Mouse (Mus musculus): ENCODE measurements around the gene Trio.

The Trio gene

DNA sequence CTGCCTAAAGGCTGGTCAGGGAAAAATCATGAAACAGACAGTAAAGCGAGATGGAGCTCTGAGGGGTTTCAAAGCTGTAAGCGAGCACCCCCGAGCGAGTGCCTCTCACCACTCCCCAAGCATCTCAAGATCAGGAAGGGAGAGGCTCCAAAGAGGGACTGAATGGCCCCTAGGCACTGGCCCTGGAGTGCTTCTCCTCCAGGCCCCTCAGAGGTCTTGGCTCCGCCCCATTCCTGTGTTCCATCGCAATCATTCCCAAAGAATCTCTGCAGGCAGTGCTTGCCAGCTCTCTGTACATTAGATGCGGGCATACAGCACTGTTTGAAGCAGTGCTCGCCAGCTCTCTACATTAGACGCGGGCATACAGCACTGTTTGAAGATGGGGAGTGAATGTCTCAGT lies 219.4 kb downstream of the Trio start:
- no peak for DNase-seq (ENCODE audit: extremely low read depth, low read depth, low spot score)

- no peak for DNase-seq (ENCODE audit: extremely low read depth, low read depth, low spot score)
These were observed 220.0 kb downstream of the Trio start for GRCm38 (mm10) chr15:27805654-27806053.

- no peak for DNase-seq (ENCODE audit: extremely low read depth, low read depth, low spot score)
These were observed 221.2 kb downstream of the Trio start for GRCm38 (mm10) chr15:27804447-27804846.

DNA sequence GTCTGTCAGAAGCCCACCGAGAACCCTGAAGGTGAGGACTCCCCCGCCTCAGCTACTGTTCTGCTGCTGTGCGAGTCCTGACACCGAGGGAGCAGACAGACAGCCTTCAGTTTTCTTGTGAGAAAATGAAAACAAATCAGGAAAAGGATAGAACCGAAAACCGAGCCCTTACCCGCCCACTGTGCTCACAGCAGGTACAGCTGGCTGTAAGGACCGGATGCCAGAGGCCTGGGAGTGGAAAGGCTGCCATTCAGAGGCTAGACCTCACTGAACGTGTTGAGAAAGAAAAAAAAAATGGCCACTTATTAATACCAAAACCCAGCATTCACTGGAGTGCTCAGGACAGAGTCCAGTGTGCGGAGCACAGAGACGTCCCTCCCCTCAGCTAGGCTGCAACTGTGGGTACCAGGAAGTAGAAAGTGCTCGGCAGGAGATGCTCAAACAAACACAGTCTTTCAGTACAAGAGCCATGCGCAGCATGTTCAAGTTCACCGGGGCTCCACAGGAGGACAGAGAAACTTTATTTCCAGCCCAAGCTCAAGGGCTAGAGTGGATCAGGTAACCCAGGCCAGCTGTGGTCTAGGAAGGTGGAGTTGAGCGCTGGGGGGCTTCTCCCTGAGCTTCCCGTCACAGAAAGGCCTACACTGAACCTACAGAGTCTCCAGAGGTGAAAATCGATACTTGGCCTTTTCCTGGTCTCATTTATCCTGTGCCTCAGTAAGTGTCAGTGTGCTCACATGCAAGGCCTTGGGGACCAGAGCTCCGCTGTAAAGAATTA lies 221.9 kb downstream of the Trio start:
- no peak for DNase-seq (ENCODE audit: extremely low read depth, low read depth, low spot score)

DNA sequence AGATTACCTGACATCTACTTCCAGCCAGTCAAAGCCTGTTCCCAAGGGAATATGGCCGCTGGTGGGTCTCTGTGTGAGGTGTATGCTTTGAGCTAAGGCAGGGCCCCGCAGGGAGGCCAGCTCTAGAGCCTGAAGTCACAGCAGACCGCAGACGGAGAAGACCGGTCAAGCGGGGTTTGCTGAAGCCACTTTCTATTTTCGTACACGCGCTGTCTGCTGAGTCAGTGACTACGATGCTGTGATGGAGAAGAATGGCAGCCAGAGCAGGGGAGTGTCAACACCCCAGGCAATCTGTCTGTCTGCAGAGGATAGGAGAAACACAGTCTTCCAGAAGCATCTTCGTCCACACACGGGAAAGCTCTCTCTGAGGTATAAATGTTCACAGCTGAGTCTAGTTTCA lies 223.4 kb downstream of the Trio start:
- DNase-seq (ENCODE audit: extremely low read depth, low read depth, low spot score), result no peak

- no peak for DNase-seq (ENCODE audit: extremely low read depth, low read depth, low spot score)
These were observed 224.5 kb downstream of the Trio start for GRCm38 (mm10) chr15:27801177-27801576.

DNA sequence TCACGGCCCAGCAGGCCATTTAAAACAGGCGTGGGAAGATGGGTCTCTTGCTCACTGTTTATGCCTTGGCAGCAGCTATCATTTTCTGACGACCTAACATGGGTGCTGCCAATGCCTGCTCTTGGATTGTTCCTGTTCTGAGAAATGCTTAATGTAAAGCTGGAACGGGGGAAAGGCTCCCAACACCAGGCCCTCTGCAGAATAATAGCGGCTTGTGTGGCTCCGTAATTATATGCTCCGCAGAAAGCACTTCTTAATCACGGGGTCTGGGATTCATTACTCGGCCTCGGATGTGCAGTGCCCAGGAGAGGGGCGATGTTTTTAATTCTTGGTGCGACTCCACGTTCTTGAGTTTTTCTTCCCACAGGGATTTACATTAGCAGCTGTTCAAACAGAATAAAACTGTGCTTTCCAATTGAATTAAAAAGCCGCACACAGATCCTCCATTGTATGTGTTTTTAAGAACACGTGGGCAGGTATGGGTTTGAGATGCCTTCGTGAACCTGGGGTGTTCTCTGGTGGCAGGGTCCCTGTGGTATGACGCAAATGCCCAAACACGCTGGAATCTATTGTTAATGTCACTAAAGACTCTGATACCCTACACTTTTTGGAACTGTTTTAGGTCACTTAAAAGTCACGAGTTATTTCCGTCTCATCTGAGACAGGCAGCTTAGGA lies 228.0 kb downstream of the Trio start:
- no peak for DNase-seq (ENCODE audit: extremely low read depth, low read depth, low spot score)

DNA sequence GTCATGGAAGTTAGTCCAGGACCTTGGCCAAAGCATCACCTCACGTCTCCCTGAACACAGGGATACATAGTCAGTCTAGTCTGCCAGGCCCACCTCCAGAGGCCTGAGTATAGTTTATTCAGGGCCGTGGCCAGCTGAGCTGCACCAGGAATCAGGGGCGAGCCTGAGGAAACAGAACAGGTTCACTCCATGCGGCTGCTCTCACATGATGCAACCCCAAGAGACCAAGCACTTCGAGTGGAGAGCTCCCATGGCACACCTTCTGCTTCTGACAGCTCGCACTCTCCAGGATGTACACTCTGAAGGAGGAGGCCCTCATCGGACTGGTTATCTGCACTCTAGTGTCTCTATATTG lies 228.8 kb downstream of the Trio start:
- DNase-seq (ENCODE audit: extremely low read depth, low read depth, low spot score), result no peak

DNA sequence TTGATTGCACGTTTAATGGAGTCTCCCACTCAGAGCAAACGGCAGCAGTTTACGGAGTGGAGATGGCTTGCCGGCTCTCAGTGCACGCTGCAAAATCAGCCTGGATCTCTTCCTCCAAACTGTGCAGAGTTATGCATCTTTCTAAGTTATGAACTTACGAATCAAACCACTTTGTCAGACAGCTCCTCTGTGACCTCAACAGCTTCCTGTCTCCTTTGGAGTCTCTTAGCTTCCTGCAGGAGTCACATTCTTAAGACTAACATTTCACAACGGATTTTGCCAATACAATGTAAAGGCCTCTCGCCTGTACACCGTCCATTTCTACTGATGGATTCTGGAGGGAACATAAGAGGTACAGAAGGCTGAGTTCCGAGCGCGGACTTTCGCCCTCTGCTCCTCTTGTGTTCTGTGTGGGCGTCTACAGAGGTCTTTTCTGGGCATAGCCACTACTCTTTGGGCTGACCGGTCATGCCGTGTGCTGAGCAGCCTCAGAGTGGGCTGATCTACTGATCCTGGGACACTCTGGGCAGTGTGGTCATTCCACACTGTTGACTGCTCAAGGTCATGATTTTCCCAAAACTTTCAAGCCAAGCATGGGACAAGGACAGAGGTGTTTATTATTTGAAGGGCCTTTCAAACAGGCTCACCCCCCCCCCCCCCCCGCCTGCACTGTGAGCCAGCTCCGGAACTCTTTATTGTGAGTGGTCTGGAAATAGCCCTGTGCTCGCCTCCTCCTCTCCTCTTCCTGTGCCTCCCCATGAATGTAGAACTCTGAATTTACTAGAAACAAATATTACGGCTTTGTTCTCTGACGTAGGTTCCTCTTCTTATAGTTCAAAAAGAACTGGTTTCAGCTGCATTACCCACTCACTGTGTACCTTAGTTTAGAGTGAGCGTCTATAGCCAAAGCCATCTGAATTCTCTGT lies 229.4 kb downstream of the Trio start:
- no peak for DNase-seq (ENCODE audit: extremely low read depth, low read depth, low spot score)

DNA sequence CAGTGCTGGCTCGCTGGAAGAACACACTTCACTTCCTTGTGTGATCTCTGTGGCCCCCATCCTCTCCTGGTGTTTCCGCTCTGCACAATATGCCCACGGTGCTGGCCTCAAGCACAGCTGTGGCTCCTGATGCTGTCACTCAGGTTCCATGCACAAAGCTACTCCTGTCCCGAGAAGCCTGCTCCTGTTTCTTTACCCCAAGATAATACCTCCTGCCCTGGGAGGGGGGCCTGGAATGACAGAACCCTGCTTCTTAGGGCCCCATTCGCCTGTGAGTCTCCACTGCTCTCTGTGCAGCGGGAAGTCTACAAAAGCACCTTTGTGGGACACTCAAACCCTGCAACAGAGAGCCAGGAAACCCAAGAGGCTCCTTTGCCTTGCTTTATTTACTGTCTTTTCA lies 232.4 kb downstream of the Trio start:
- DNase-seq (ENCODE audit: extremely low read depth, low read depth, low spot score), result no peak

DNA sequence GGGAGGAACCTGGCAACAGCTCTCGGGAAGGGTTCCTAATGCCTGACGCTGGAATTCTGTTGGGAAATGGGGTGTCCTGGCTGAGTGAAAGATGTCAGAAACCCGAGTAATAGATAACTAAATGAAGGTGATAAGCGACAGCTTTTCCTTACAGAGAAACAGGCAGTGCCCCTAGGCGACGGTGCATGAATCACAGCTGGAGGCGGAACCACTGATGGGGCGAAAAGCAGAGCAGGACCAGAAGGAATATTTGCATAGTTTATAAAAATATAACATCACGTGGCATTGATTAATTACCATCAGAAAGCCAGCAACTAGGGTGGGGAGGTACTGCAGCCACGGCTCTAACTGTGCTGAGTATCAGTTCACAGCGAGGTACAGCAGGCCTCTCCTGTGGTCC lies 233.2 kb downstream of the Trio start:
- DNase-seq (ENCODE audit: extremely low read depth, low read depth, low spot score), result no peak

- DNase-seq (ENCODE audit: extremely low read depth, low read depth, low spot score), result no peak
These were observed 234.5 kb downstream of the Trio start for GRCm38 (mm10) chr15:27791141-27791540.

- DNase-seq (ENCODE audit: extremely low read depth, low read depth, low spot score), result no peak
These were observed 234.9 kb downstream of the Trio start for GRCm38 (mm10) chr15:27790699-27791098.

DNA sequence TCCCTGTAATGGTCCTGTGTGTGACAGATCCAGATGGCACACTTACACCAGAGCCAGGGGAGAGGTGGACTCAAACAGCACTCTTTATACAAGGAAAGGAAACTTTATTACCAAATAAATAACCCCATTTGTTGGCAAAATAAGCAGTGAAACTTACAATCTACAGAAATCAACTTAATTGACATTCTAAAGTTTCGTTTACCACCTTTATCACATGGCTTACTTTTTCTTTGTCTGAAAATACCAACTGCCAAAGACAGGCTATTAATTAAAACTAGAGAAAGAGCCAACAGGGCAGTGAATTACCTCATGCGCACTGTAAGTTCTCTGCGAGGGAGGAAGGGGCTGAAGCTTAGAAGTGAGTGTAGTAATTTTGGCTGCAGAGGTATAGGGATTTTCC lies 236.3 kb downstream of the Trio start:
- no peak for DNase-seq (ENCODE audit: extremely low read depth, low read depth, low spot score)

DNA sequence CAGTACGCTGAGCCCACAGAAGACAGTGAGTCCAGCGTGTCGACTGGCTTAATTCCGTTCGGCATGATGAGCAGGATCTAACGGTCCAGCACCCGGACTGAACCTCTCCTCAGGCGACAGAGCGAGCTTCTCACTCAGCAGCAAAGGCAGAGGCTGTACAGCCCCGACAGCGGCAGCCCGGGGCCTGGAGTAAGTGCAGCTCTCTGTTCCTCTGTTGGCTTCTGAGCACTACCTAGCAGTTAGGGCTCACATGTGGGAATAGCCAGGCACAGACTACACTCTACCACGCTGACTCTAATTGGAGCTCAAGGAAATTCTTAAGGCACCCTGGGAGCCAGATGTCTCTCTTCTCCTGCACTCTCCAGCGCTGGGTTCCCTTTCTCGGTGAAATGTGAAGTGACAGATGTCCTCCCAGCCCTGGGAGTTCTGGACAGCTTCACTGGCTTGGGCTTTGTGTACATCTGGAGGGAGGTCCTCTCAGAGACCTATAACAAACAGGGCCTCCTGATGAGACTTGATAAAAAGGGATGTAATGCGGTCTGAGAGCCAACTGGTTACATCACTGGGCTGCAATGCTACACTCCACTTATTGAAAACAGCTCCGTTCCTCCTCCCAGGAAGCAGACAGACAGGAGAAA lies 237.4 kb downstream of the Trio start:
- no peak for DNase-seq (ENCODE audit: extremely low read depth, low read depth, low spot score)

DNA sequence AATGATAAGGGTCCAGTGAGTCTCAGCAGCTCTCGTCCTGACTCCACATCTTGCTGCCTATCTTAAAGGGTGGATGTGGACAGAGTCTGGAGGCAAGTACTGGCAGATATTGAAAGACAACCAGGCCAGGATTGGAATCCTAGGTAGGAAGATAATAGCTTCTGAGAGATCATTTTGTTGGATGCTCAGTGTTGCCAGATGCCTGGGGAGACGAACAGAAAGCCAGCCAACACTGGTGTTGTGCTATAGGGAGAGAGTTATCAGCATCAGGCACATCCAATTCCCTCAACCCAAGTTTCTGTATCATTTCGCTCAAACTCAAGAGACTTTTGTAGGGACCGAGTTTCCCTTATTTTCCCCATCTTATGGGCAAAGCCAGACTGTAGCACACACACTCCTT lies 238.5 kb downstream of the Trio start:
- no peak for DNase-seq (ENCODE audit: extremely low read depth, low read depth, low spot score)

GRCm38 (mm10) chr15:27786418-27786817 lies 239.2 kb downstream of the Trio start:
- DNase-seq (ENCODE audit: extremely low read depth, low read depth, low spot score), result no peak

GRCm38 (mm10) chr15:27785280-27786001 lies 240.2 kb downstream of the Trio start:
- DNase-seq (ENCODE audit: extremely low read depth, low read depth, low spot score), result no peak

DNA sequence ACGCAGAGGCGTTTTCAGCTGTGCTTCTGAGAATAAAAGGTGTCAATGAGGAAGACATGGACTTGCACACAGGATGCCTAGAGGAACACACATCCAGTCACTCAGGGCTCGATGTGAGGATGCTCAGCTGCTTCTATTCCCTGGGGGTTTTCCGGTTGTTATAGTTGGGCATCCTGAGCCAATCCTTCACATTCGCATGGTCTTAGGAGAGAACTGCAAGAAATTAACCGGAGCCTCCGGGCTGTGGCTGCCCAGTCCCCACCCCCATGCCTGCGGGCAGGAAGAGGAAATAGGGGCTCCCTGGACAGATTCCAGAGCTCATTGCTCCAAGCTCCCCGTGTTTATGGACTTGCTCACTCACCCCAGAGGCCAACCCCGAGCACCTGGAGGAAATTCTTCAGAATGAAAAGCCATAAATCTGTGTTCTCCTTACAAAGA lies 241.5 kb downstream of the Trio start:
- DNase-seq (ENCODE audit: extremely low read depth, low read depth, low spot score), result no peak

DNA sequence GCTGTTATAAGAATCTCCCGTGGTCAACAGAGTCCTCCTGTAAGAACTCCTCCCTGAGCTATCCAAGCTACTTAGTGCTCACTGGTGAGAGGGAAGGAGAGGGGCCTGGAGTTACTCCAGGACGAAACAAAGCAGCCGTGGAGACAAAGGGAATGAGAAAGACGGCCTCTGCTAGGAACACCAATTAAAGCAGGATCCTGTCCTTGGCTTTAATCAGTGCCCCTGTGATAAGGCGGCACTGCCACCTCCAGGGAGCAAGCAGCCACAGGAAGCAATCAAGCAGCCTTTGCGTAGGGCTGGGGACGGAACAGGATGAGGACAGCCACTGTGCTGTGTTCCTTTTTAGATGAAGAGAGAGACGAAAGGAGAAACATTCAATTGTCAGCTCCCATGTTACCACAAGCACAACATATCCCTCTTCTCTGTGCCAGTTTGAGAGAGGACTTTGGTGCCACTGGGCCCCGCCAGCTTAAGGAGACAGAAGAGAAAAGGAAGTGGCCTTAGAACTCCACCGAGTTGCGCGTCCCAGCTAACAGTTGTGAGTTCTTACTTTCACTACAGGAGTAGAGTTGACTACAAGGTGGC lies 242.0 kb downstream of the Trio start:
- DNase-seq (ENCODE audit: extremely low read depth, low read depth, low spot score), result no peak
